ENCODE assay signal across 9 mouse cellular contexts in the genomic region with DNA sequence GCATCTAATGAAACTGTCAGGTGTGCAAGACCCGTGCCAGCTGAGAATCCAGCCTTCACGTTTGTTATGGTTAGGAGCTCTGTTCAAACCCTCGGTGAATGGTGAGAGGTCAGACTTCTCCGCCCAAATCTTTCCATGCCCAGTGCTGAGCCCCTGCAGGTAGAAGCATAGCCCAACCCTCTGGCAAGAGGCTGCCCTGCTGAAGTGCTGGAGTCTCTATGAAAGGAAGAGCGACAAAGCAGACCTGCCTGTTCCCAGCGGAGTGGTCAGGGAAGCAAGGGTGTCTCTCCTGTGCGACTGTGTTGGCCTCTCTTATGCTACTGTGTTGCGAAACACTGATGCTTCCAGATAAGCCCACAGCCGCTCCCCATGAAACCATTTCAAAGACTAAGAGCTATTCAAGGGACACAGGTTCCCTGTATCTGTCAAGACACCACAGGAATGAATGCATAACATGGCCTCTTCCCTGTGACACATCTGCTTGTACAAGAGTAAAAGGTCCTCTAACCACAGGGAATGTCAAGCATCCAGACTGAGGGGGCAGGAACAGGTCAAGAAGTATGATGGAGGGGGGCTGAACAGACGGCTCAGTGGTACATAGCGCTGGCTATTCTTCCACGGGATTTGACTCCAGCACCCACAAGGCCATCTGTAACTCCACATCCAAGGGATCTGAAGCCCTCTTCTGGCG. TPM values are rescaled to one million over a fixed set of nuclear protein-coding genes. Genes with fewer than 3 reads are reported as not detected.
DNase-seq lines count a peak whose midpoint lies in the region; ATAC-seq and TF ChIP-seq lines count a peak whose summit lies in the region.
"Had no signal": no experiment of that assay in that cellular context is flagged by ENCODE, and none has a peak within 500 bp of the region (broad histone marks: within the 10 kb centered on the region; RNA-seq: fewer than 3 reads in every experiment).

No protein-coding gene starts in this region.

- H3K4me1 ChIP-seq in embryonic facial prominence, embryonic 13.5 days = peaks cover 22% of the 10 kb centered on the region
- peaks cover 32% of the 10 kb centered on the region for H3K4me1 ChIP-seq in embryonic facial prominence, embryonic 10.5 days
- H3K4me1 ChIP-seq in liver, embryonic 11.5 days (replicated peaks; ENCODE audit: control insufficient read depth, insufficient read depth, low read length) = 0 out of 2 replicates have a peak, but pooled peaks cover 3% of the 10 kb centered on the region
- peaks cover 13% of the 10 kb centered on the region; the same call in 1 of the 2 replicates for H3K4me1 ChIP-seq in midbrain, embryonic 14.5 days (ENCODE audit: control insufficient read depth, insufficient read depth, low read length)
- H3K4me1 ChIP-seq in cerebellum, adult 2 months (ENCODE audit: control insufficient read depth, insufficient read depth, low read length) = no peaks in the 10 kb centered on the region; the same call in 1 of the 2 replicates

- 34% methylated on average over 13 of the region's 13 CpGs for WGBS in embryonic facial prominence, embryonic 13.5 days
- 36% methylated on average over 13 of the region's 13 CpGs for WGBS in embryonic facial prominence, embryonic 10.5 days
- 32% methylated on average over 13 of the region's 13 CpGs for WGBS in liver, embryonic 11.5 days
- 31% methylated on average over 13 of the region's 13 CpGs for WGBS in midbrain, embryonic 14.5 days
- WGBS in cerebellum, adult 2 months = 38% methylated on average over 13 of the region's 13 CpGs

- H3K9me3 ChIP-seq in embryonic facial prominence, embryonic 13.5 days = no peaks in the 10 kb centered on the region
- H3K9me3 ChIP-seq in embryonic facial prominence, embryonic 10.5 days = no peaks in the 10 kb centered on the region
- no peaks in the 10 kb centered on the region for H3K9me3 ChIP-seq in liver, embryonic 11.5 days (ENCODE audit: control insufficient read depth, low read length)
- no peaks in the 10 kb centered on the region for H3K9me3 ChIP-seq in midbrain, embryonic 14.5 days (ENCODE audit: control insufficient read depth, low read length)

- no peak for TF ChIP-seq CTCF in cerebellum, adult 2 months (IDR thresholded peaks at IDR 0.05; ENCODE audit: borderline replicate concordance, insufficient read depth, low read depth, low read length)

- H3K27ac ChIP-seq in embryonic facial prominence, embryonic 13.5 days = no peak overlapping the region
- no peak overlapping the region for H3K27ac ChIP-seq in embryonic facial prominence, embryonic 10.5 days (replicated peaks)
- no peak overlapping the region for H3K27ac ChIP-seq in liver, embryonic 11.5 days (ENCODE audit: low read depth, low read length)
- no peak overlapping the region for H3K27ac ChIP-seq in midbrain, embryonic 14.5 days (replicated peaks; ENCODE audit: low read depth, low read length)
- no peak overlapping the region for H3K27ac ChIP-seq in cerebellum, adult 2 months (ENCODE audit: insufficient read depth, low read length)

- H3K4me2 ChIP-seq in embryonic facial prominence, embryonic 13.5 days = peak overlapping the region; percentile 56; the same call in 1 of the 2 replicates
- peak overlapping the region; percentile 9; the same call in 1 of the 2 replicates for H3K4me2 ChIP-seq in liver, embryonic 11.5 days
- peak overlapping the region; percentile 54 for H3K4me2 ChIP-seq in midbrain, embryonic 14.5 days (ENCODE audit: low read length)

- H3K9ac ChIP-seq in embryonic facial prominence, embryonic 13.5 days = no peak overlapping the region
- H3K9ac ChIP-seq in liver, embryonic 11.5 days (ENCODE audit: low read depth, low read length) = no peak overlapping the region
- H3K9ac ChIP-seq in midbrain, embryonic 14.5 days (replicated peaks; ENCODE audit: low read length) = no peak overlapping the region

- no peak for TF ChIP-seq POLR2A in cerebellum, adult 2 months (IDR thresholded peaks at IDR 0.05; ENCODE audit: borderline replicate concordance, insufficient read depth, low read length)

- H3K36me3 ChIP-seq in embryonic facial prominence, embryonic 13.5 days = no peaks in the 10 kb centered on the region
- no peaks in the 10 kb centered on the region for H3K36me3 ChIP-seq in embryonic facial prominence, embryonic 10.5 days (replicated peaks)
- no peaks in the 10 kb centered on the region for H3K36me3 ChIP-seq in liver, embryonic 11.5 days (ENCODE audit: control insufficient read depth, insufficient read depth, low read length)
- no peaks in the 10 kb centered on the region for H3K36me3 ChIP-seq in midbrain, embryonic 14.5 days (ENCODE audit: control insufficient read depth, insufficient read depth, low read length)

- peaks cover 54% of the 10 kb centered on the region for H3K27me3 ChIP-seq in embryonic facial prominence, embryonic 13.5 days
- H3K27me3 ChIP-seq in embryonic facial prominence, embryonic 10.5 days (replicated peaks; ENCODE audit: low read depth, poor library complexity, severe bottlenecking) = peaks cover 54% of the 10 kb centered on the region
- H3K27me3 ChIP-seq in liver, embryonic 11.5 days (replicated peaks; ENCODE audit: control insufficient read depth, insufficient read depth, low read length) = peaks cover 33% of the 10 kb centered on the region
- H3K27me3 ChIP-seq in midbrain, embryonic 14.5 days (ENCODE audit: control insufficient read depth, insufficient read depth, low read length) = peaks cover 14% of the 10 kb centered on the region; the same call in 1 of the 2 replicates
- no peaks in the 10 kb centered on the region for H3K27me3 ChIP-seq in cerebellum, adult 2 months (ENCODE audit: control insufficient read depth, insufficient read depth, low read length)

- DNase-seq in embryonic facial prominence, embryonic 10.5 days (ENCODE audit: low spot score) = no peak
- DNase-seq in liver, embryonic 11.5 days (ENCODE audit: low spot score) = no peak
- DNase-seq in liver (no peak), ZHBTc4 (ENCODE audit: low read depth, low spot score) (peak; percentile 28)
- DNase-seq in midbrain, embryonic 14.5 days = no peak
- no peak for DNase-seq in right cerebral cortex, adult 2 months (ENCODE audit: low spot score in 2 of 2)
- no peak for DNase-seq in cerebellum, adult 2 months
- DNase-seq: left cerebral cortex, postnatal 4 days had no signal

- no peak for ATAC-seq in embryonic facial prominence, embryonic 13.5 days (ENCODE audit: insufficient number of reproducible peaks, insufficient read depth, low FRiP score, low TSS enrichment, low read depth)
- ATAC-seq in liver, embryonic 11.5 days (replicated peaks; ENCODE audit: low FRiP score) = no peak
- no peak for ATAC-seq in midbrain, embryonic 14.5 days (ENCODE audit: low FRiP score, low TSS enrichment)

- H3K4me3 ChIP-seq in embryonic facial prominence, embryonic 13.5 days = no peak overlapping the region
- H3K4me3 ChIP-seq in embryonic facial prominence, embryonic 10.5 days = no peak overlapping the region
- H3K4me3 ChIP-seq in liver, embryonic 11.5 days (ENCODE audit: low read depth, low read length) = no peak overlapping the region
- no peak overlapping the region for H3K4me3 ChIP-seq in midbrain, embryonic 14.5 days (replicated peaks; ENCODE audit: low read depth, low read length)
- H3K4me3 ChIP-seq in cerebellum, adult 2 months (replicated peaks; ENCODE audit: insufficient read depth, low read depth, low read length) = no peak overlapping the region

RNA-seq across cellular contexts. Expression of gene Nsun2, which starts 44.8 kb away (rescaled TPM):
- polyA plus RNA-seq in embryonic facial prominence, embryonic 13.5 days (2015; fragmentation: Nextera tagmentation; extraction: Ambion mirVana) = 119 and 121 TPM in 2 replicates
- polyA plus RNA-seq in embryonic facial prominence, embryonic 10.5 days (2016; fragmentation: Nextera tagmentation; extraction: Ambion mirVana) = 166 and 173 TPM in 2 replicates
- 278 and 320 TPM in 2 replicates for polyA plus RNA-seq in liver, embryonic 11.5 days (2014; fragmentation: Nextera tagmentation; extraction: Ambion mirVana)
- polyA plus RNA-seq in midbrain, embryonic 14.5 days (2014; fragmentation: Nextera tagmentation; extraction: Ambion mirVana) = 57.3 and 82.8 TPM in 2 replicates
- polyA plus RNA-seq in cerebellum, adult 2 months (2012; rRNA removed) = 67.1 and 68.8 TPM in 2 replicates

RNA-seq across cellular contexts. Expression of gene Tent4a, which starts 45.7 kb away (rescaled TPM):
- 6.4 and 7.2 TPM in 2 replicates for polyA plus RNA-seq in embryonic facial prominence, embryonic 13.5 days (2015; fragmentation: Nextera tagmentation; extraction: Ambion mirVana)
- polyA plus RNA-seq in embryonic facial prominence, embryonic 10.5 days (2016; fragmentation: Nextera tagmentation; extraction: Ambion mirVana) = 5.0 TPM in 2 replicates
- polyA plus RNA-seq in liver, embryonic 11.5 days (2014; fragmentation: Nextera tagmentation; extraction: Ambion mirVana) = 5.3 and 6.2 TPM in 2 replicates
- polyA plus RNA-seq in midbrain, embryonic 14.5 days (2014; fragmentation: Nextera tagmentation; extraction: Ambion mirVana) = 11.5 TPM in 2 replicates
- polyA plus RNA-seq in cerebellum, adult 2 months (2012; rRNA removed) = 26.2 and 27.4 TPM in 2 replicates
